Mouse (Mus musculus) midbrain, embryonic 16.5 days (tissue): ENCODE results near the gene Mrps21. TPM values are rescaled to one million over a fixed set of nuclear protein-coding genes. Genes with fewer than 3 reads are reported as not detected.

Experiments used
- ATAC-seq: fragments of 200-750 bp; cut with Nextera tagmentation; 2 replicates; pipeline ENCODE4 v1.8.0; 2017; ENCODE audit warnings: moderate TSS enrichment
- H3K27ac ChIP-seq: fragments of 300-500 bp; sonication (generic); 2 replicates; pipeline ENCODE4 v1.5.1; 2014; ENCODE audit warnings: mild to moderate bottlenecking, low read length, mixed read lengths
- H3K27me3 ChIP-seq: fragments of 300-500 bp; sonication (generic); 2 replicates; pipeline ENCODE4 v1.6.1; 2014; ENCODE audit warnings: low read depth, low read length, mixed read lengths; ENCODE audit not compliant: control insufficient read depth, insufficient read depth
- H3K36me3 ChIP-seq: fragments of 300-500 bp; sonication (generic); 2 replicates; pipeline ENCODE4 v1.6.1; 2014; ENCODE audit warnings: mild to moderate bottlenecking, low read length, moderate library complexity, mixed read lengths; ENCODE audit not compliant: control insufficient read depth, insufficient read depth
- H3K4me1 ChIP-seq: fragments of 300-500 bp; sonication (generic); 2 replicates; pipeline ENCODE4 v1.6.1; 2014; ENCODE audit warnings: mild to moderate bottlenecking, low read length, mixed read lengths; ENCODE audit not compliant: control insufficient read depth, insufficient read depth
- H3K4me2 ChIP-seq: fragments of 300-500 bp; sonication (generic); 2 replicates; pipeline ENCODE4 v1.6.1; 2014; ENCODE audit warnings: mild to moderate bottlenecking, low read length, mixed read lengths
- H3K4me3 ChIP-seq: fragments of 300-500 bp; sonication (generic); 2 replicates; pipeline ENCODE4 v1.5.1; 2014; ENCODE audit warnings: low read depth, mild to moderate bottlenecking, low read length, moderate library complexity, mixed read lengths
- H3K9ac ChIP-seq: fragments of 300-500 bp; sonication (generic); 2 replicates; pipeline ENCODE4 v1.6.1; 2014; ENCODE audit warnings: low read depth, low read length, mixed read lengths
- H3K9me3 ChIP-seq: fragments of 300-500 bp; sonication (generic); replicated peaks from 2 replicates; pipeline ENCODE4 v1.6.1; 2014; ENCODE audit warnings: mild to moderate bottlenecking, low read length, mixed read lengths; ENCODE audit not compliant: control insufficient read depth, poor library complexity, severe bottlenecking
- WGBS: fragments of 180-500 bp; shearing (Covaris S2); extraction: QIAGEN DNeasy Blood & Tissue Kit; methylation state at CpG from one replicate; pipeline ENCODE4 v1.1.7; 2014; 5-methylcytosine and 5-hydroxymethylcytosine counted together
- polyA plus RNA-seq: library from polyadenylated mRNA; unstranded; fragments of >200 nt; fragmentation: Nextera tagmentation; extraction: Ambion mirVana; gene quantifications from 2 replicates; pipeline ENCODE4 v1.2.1, GENCODE M21; 2015

Mrps21 gene
- polyA plus RNA-seq, 1 experiment from 2014 or later = 247 TPM

DNA sequence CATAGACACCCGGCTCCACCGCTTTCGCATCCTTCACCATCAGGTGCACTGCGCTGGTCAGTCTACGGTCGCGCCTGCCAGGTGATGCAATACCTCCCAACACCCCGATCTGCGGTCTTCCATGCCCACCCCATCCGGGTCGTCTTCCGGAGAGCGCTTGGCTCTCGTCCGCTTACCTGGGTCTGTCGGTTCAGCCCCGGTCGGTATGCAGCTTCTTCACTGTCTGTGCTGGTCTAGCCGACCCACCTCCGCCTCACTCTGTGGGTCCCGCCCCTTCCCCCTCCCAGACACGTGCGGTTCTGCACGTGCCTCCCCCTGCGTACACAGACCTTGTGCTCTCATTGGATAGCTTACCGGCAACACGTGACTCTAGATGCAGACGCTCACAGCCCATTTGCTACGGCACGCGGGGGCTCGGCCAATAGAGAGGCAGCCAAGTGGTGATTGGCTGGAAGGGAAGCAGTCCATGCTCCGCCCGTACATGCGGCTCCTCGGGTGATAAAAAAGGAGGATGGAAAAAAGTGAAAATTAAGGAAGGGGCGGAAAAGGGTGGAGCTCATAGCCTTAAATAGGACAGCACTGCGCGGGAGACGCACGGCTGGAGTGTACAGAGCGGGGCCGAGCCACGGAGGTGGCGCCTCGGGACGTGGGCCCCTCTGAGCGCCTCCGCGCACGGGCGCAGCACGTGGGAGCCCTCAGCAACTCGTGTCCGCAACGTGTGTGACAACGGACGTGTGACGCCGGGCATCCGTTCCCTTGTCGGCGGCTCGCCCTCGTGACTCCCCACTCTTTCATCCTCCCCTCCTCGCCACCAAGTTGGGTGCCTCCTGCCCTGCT is 10.9 kb upstream of the Mrps21 start, which contains the start of gene Ciart:
Ciart (minus strand) TSS at position 273 of the 837 bp plus-strand sequence.
- Histone ChIP-seq H3K4me1 (peaks cover 12% of the 10 kb centered on the region), H3K27me3 (peaks cover 2% of the 10 kb centered on the region), H3K27ac (0 out of 2 replicates have a peak within 1 kb of the TSS, but pooled peaks have one; percentile 38), H3K9me3 (no peaks in the 10 kb centered on the region), H3K9ac (peak within 1 kb of the TSS; percentile 68), H3K36me3 (no peaks in the 10 kb centered on the region), H3K4me2 (peak within 1 kb of the TSS; percentile 100), H3K4me3 (peak within 1 kb of the TSS; percentile 66)
- whole genome bisulfite sequencing = under 1% methylated on average over 64 of the region's 66 CpGs
- ATAC-seq = peak; percentile 99

DNA sequence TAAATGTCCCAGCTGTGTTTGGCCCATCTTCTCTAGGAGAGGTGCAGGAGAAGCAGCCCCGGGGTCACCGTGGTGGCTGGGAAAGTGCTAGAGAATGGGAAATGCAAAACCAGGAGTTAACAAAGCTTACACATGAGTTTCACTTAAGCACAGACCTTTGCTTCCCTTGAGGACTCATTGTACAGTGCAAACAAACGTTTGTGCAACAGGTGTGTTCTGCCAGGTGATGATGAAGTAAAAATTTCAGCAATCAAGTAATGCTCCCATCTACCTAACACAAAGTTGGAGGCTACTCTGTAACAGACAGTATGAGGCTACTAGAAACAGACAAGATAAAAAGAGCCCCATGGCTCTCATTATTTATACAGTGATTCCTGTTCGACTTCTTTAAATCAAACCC is 7.7 kb upstream of the Mrps21 start:
- no peak overlapping the region for H3K27ac ChIP-seq
- no peaks in the 10 kb centered on the region for H3K36me3 ChIP-seq
- peaks cover 12% of the 10 kb centered on the region for H3K4me1 ChIP-seq
- H3K9me3 ChIP-seq = no peaks in the 10 kb centered on the region
- H3K9ac ChIP-seq = no peak overlapping the region
- no peak for ATAC-seq
- WGBS = 90% methylated on average over 4 of the region's 4 CpGs
- no peaks in the 10 kb centered on the region; the same call in 1 of the 2 replicates for H3K27me3 ChIP-seq
- H3K4me2 ChIP-seq = no peak overlapping the region
- H3K4me3 ChIP-seq = no peak overlapping the region

DNA sequence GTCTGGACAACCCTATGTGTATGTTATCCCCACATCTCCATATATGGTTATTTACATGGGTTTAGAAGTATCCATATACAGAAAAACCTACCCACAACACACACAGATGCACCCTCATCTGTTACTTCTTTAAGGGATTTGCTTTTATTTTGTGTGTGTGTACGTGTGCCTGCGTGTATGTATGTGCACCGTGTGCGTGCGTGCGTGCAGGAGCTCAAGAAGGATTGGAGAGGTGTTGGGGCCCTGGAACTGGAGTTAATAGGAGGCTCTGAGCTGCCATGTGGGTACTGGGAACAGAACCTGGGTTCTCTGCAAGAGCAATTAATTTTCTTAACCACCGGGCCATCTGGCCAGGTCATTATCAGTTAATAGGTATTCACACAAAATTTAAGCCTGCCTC is 729 bp upstream of the Mrps21 start:
- peak overlapping the region; percentile 83 for H3K4me2 ChIP-seq
- no peak overlapping the region for H3K27ac ChIP-seq
- 84% methylated on average over 7 of the region's 7 CpGs for WGBS
- H3K4me3 ChIP-seq = peak overlapping the region; percentile 75
- H3K4me1 ChIP-seq = peaks cover 14% of the 10 kb centered on the region
- no peaks in the 10 kb centered on the region for H3K9me3 ChIP-seq
- H3K27me3 ChIP-seq = no peaks in the 10 kb centered on the region
- ATAC-seq = no peak
- H3K9ac ChIP-seq = peak overlapping the region; percentile 76
- no peaks in the 10 kb centered on the region for H3K36me3 ChIP-seq

DNA sequence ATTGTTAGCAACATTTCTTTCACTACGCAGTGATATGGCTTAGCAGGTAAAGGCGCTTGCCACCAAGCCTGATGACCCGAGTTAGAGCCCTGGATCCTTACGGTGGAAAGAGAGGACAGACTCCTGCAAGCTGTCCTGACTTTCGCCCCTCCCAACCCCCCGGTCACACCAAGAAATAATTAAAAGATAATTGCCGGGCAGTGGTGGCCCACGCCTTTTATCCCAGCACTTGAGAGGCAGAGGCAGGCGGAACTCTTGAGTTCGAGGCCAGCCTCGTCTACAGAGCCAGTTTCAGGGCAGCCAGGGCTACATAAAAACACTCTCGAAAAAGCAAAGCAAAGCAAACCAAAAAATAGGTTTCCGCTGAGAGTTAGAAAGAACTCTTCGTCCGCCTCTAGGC is 343 bp downstream of the Mrps21 start:
- H3K9ac ChIP-seq = peak overlapping the region; percentile 76
- no peaks in the 10 kb centered on the region for H3K27me3 ChIP-seq
- H3K36me3 ChIP-seq = no peaks in the 10 kb centered on the region
- peak overlapping the region; percentile 83 for H3K4me2 ChIP-seq
- H3K27ac ChIP-seq = peak overlapping the region; percentile 82
- peaks cover 14% of the 10 kb centered on the region for H3K4me1 ChIP-seq
- 6% methylated on average over 15 of the region's 15 CpGs for WGBS
- no peaks in the 10 kb centered on the region for H3K9me3 ChIP-seq
- H3K4me3 ChIP-seq = peak overlapping the region; percentile 75
- ATAC-seq = peak; percentile 25; the same call in 1 of the 2 replicates

DNA sequence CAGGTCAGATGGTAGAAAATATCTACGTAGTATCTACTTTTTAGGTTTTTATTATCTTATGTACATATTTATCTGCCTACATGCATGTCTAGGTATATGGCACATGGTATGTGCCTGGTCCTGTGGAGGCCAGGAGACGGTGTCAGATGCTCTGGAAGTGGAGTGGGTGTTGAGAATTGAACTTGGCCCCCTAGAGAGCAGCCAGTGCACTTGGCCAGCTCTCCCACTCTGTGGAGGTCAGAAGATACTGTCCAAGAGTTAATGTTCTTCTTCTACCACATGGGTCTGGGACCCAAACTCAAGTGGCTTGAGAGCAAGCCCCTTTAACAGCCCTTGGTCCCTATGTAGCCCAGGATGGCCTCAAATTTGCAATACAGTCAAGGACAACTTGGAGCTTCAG is 3.9 kb downstream of the Mrps21 start:
- peaks cover 10% of the 10 kb centered on the region for H3K4me1 ChIP-seq
- 93% methylated on average over 2 of the region's 2 CpGs for WGBS
- H3K27ac ChIP-seq = no peak overlapping the region
- ATAC-seq = no peak
- H3K9me3 ChIP-seq = no peaks in the 10 kb centered on the region
- peaks cover 13% of the 10 kb centered on the region for H3K36me3 ChIP-seq
- H3K27me3 ChIP-seq = no peaks in the 10 kb centered on the region
- H3K4me2 ChIP-seq = no peak overlapping the region
- no peak overlapping the region for H3K4me3 ChIP-seq
- no peak overlapping the region for H3K9ac ChIP-seq

DNA sequence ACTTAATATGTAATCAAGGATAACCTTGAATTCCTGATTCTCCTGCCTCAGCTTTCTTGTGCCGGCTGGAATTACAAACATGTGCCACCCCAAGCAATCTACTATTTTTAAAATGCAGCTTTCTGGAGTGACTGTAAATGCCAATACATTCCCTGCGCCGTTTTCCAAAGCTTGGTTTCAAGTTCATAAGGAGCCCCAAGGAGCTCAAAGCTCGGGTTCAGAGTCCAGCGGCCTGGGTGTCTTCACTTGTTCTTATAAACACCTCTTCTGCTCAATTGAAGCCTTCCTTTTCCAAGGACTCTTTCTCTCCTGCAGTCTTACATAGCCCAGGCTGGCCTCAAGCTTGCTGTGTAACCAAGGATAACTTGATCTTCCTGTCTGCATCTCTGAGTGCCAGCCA is 5.2 kb downstream of the Mrps21 start:
- peaks cover 13% of the 10 kb centered on the region for H3K36me3 ChIP-seq
- H3K27ac ChIP-seq = no peak overlapping the region
- no peak overlapping the region for H3K4me2 ChIP-seq
- no peaks in the 10 kb centered on the region for H3K27me3 ChIP-seq
- H3K9me3 ChIP-seq = no peaks in the 10 kb centered on the region
- ATAC-seq = no peak
- H3K4me3 ChIP-seq = no peak overlapping the region
- WGBS = 94% methylated on average over 5 of the region's 5 CpGs
- H3K4me1 ChIP-seq = peaks cover 5% of the 10 kb centered on the region; the same call in 1 of the 2 replicates
- no peak overlapping the region for H3K9ac ChIP-seq

DNA sequence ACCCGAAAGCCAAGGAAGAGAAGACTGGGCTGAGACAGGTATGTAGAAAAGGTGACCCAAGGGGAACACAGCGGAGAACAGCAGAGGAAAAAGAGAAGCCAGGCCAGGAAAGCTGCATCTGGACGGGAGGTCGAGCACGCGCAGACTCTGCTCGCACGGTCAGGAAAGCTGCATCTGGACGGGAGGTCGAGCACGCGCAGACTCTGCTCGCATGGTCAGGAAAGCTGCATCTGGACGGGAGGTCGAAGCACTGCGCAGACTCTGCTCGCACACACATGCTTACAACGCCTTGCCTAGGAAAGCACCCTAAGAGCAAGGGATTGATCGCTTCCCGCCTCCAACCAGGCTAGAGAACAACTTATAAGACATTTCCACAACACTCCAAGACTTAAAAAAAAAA is 5.7 kb downstream of the Mrps21 start:
- no peaks in the 10 kb centered on the region for H3K9me3 ChIP-seq
- H3K4me1 ChIP-seq = peaks cover 2% of the 10 kb centered on the region; the same call in 1 of the 2 replicates
- peaks cover 13% of the 10 kb centered on the region for H3K36me3 ChIP-seq
- no peaks in the 10 kb centered on the region for H3K27me3 ChIP-seq
- 91% methylated on average over 20 of the region's 20 CpGs for WGBS
- no peak overlapping the region for H3K9ac ChIP-seq
- no peak for ATAC-seq
- H3K4me3 ChIP-seq = no peak overlapping the region
- H3K4me2 ChIP-seq = no peak overlapping the region
- no peak overlapping the region for H3K27ac ChIP-seq

DNA sequence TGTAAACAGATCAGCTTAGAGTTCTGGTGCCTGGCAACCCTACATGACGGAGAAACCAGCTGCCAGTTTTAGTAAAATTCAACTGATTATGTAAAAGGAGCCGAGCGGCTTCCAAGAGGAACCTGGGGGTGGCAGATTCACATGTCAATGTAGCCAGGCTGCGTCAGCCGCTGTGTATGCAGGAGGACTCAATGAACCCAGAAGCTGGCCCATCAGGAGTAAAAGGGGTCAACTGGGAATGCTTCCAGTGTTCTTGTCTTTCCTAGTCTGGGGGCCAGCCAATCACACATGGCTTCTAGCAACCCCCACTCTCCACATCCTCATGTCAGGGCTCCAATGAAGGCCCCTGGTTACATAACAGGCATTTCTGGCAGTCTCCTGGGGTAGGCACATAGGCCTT is 6.3 kb downstream of the Mrps21 start:
- no peak overlapping the region for H3K4me2 ChIP-seq
- no peaks in the 10 kb centered on the region for H3K4me1 ChIP-seq
- no peak overlapping the region for H3K9ac ChIP-seq
- H3K9me3 ChIP-seq = no peaks in the 10 kb centered on the region
- 93% methylated on average over 5 of the region's 5 CpGs for WGBS
- H3K27ac ChIP-seq = no peak overlapping the region
- ATAC-seq = no peak
- no peaks in the 10 kb centered on the region for H3K27me3 ChIP-seq
- H3K4me3 ChIP-seq = no peak overlapping the region
- H3K36me3 ChIP-seq = peaks cover 13% of the 10 kb centered on the region

DNA sequence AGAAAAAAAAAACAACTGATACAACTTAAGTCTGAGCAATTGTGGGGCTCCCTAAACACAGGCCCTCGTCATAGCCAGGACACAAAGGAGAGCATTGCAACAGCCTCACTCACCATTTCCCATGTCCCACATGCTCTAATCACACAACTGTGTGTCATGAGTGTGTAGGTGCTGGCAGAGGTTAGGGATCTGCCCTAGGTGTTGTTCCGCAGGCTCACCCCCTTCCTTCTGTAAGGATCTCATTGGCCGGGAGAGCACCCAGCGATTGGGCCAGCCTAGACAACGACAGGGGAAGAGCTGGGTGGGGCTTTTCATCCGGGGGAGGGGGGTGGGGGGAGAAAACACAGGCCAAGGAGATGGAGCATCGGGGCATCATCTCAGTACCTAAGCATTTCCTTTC is 7.7 kb downstream of the Mrps21 start:
- Histone ChIP-seq H3K9me3 (no peaks in the 10 kb centered on the region), H3K9ac (no peak overlapping the region), H3K36me3 (peaks cover 13% of the 10 kb centered on the region), H3K27me3 (no peaks in the 10 kb centered on the region), H3K27ac (no peak overlapping the region), H3K4me2 (no peak overlapping the region), H3K4me3 (no peak overlapping the region), H3K4me1 (no peaks in the 10 kb centered on the region)
- WGBS = 84% methylated on average over 7 of the region's 7 CpGs
- no peak for ATAC-seq
